Mouse (Mus musculus) lung, postnatal 0 days (tissue): Measurements from ENCODE around the gene Gna13. TPM values are rescaled to one million over a fixed set of nuclear protein-coding genes. Genes with fewer than 3 reads are reported as not detected.

Experiments
- ATAC-seq: fragments of 200-750 bp; cut with Nextera tagmentation; 2 replicates; pipeline ENCODE4 v1.8.0; 2017; ENCODE audit warnings: moderate library complexity
- DNase-seq: peaks from one replicate; pipeline ENCODE4 v3.0.0-alpha.2; 2016; ENCODE audit warnings: low spot score
- H3K27ac ChIP-seq: fragments of 300-500 bp; sonication (generic); 2 replicates; pipeline ENCODE4 v1.5.1; 2014; ENCODE audit warnings: antibody characterized with exemption, mild to moderate bottlenecking, low read length, mixed read lengths
- H3K27me3 ChIP-seq: fragments of 300-500 bp; sonication (generic); replicated peaks from 2 replicates; pipeline ENCODE4 v1.6.1; 2014; ENCODE audit warnings: low read length, mixed read lengths; ENCODE audit not compliant: insufficient read depth
- H3K36me3 ChIP-seq: fragments of 300-500 bp; sonication (generic); 2 replicates; pipeline ENCODE4 v1.6.1; 2014; ENCODE audit warnings: low read length, mixed read lengths; ENCODE audit not compliant: insufficient read depth
- H3K4me1 ChIP-seq: fragments of 300-500 bp; sonication (generic); 2 replicates; pipeline ENCODE4 v1.6.1; 2014; ENCODE audit warnings: antibody characterized with exemption, low read depth, low read length, mixed read lengths; ENCODE audit not compliant: insufficient read depth
- H3K4me2 ChIP-seq: fragments of 300-500 bp; sonication (generic); replicated peaks from 2 replicates; pipeline ENCODE4 v1.6.1; 2014; ENCODE audit warnings: low read depth, mild to moderate bottlenecking, low read length, moderate library complexity, mixed read lengths
- H3K4me3 ChIP-seq: fragments of 300-500 bp; sonication (generic); 2 replicates; pipeline ENCODE4 v1.5.1; 2014; ENCODE audit warnings: low read depth, low read length
- H3K9ac ChIP-seq: fragments of 300-500 bp; sonication (generic); replicated peaks from 2 replicates; pipeline ENCODE4 v1.6.1; 2014; ENCODE audit warnings: low read depth, mild to moderate bottlenecking
- H3K9me3 ChIP-seq: fragments of 300-500 bp; sonication (generic); 2 replicates; pipeline ENCODE4 v1.6.1; 2016; ENCODE audit warnings: low read length, mixed read lengths
- CTCF ChIP-seq: IDR thresholded peaks from 2 replicates; pipeline ENCODE4 v1.5.1; 2016; ENCODE audit warnings: antibody characterized with exemption, mild to moderate bottlenecking
- EP300 ChIP-seq: IDR thresholded peaks from 2 replicates; pipeline ENCODE4 v1.6.1; 2016; ENCODE audit warnings: antibody characterized with exemption, mild to moderate bottlenecking, control low read depth
- WGBS: fragments of 180-500 bp; shearing (Covaris S2); extraction: QIAGEN DNeasy Blood & Tissue Kit; methylation state at CpG from one replicate; pipeline ENCODE4 v1.1.7; 2014; 5-methylcytosine and 5-hydroxymethylcytosine counted together
- polyA plus RNA-seq: library from polyadenylated mRNA; unstranded; fragments of >200 nt; fragmentation: Nextera tagmentation; extraction: Ambion mirVana; gene quantifications from 2 replicates; pipeline ENCODE4 v1.2.1, GENCODE M21; 2015

The Gna13 gene
- polyA plus RNA-seq, 1 experiment from 2014 or later, result 69.7 TPM

GRCm38 (mm10) chr11:109426272-109426586 is 63.6 kb downstream of the Gna13 start:
- 0% methylated on average over 11 of the region's 11 CpGs for WGBS
- TF ChIP-seq EP300 (no peak), CTCF (no peak)
- H3K27ac ChIP-seq, result peak overlapping the region; percentile 85
- H3K9me3 ChIP-seq, result no peaks in the 10 kb centered on the region
- peaks cover 7% of the 10 kb centered on the region; the same call in 1 of the 2 replicates for H3K36me3 ChIP-seq
- DNase-seq, result no peak
- H3K9ac ChIP-seq, result peak overlapping the region; percentile 45
- peak overlapping the region; percentile 46 for H3K4me3 ChIP-seq
- no peaks in the 10 kb centered on the region for H3K27me3 ChIP-seq
- 0 out of 2 replicates have a peak, but pooled peaks cover 4% of the 10 kb centered on the region for H3K4me1 ChIP-seq
- no peak for ATAC-seq
- H3K4me2 ChIP-seq, result peak overlapping the region; percentile 70

GRCm38 (mm10) chr11:109427353-109427752 is 64.7 kb downstream of the Gna13 start:
- 96% methylated on average over 5 of the region's 5 CpGs for WGBS

GRCm38 (mm10) chr11:109434233-109434798 is 71.7 kb downstream of the Gna13 start:
- H3K9me3 ChIP-seq, result no peaks in the 10 kb centered on the region
- peaks cover 20% of the 10 kb centered on the region for H3K36me3 ChIP-seq
- TF ChIP-seq EP300 (no peak), CTCF (no peak)
- H3K27me3 ChIP-seq, result no peaks in the 10 kb centered on the region
- H3K9ac ChIP-seq, result no peak overlapping the region
- H3K4me1 ChIP-seq, result no peaks in the 10 kb centered on the region
- WGBS, result 87% methylated on average over 16 of the region's 16 CpGs
- DNase-seq, result no peak
- H3K27ac ChIP-seq, result no peak overlapping the region
- no peak overlapping the region for H3K4me3 ChIP-seq
- no peak overlapping the region for H3K4me2 ChIP-seq
- no peak for ATAC-seq

More at GRCm38 (mm10) chr11:109427353-109427752, 64.7 kb downstream of the Gna13 start:
- H3K27me3 ChIP-seq, result no peaks in the 10 kb centered on the region
- H3K36me3 ChIP-seq, result peaks cover 7% of the 10 kb centered on the region; the same call in 1 of the 2 replicates
- H3K4me1 ChIP-seq, result 0 out of 2 replicates have a peak, but pooled peaks cover 4% of the 10 kb centered on the region
- H3K9ac ChIP-seq, result no peak overlapping the region
- no peaks in the 10 kb centered on the region for H3K9me3 ChIP-seq
- DNase-seq, result no peak
- no peak overlapping the region for H3K4me3 ChIP-seq
- H3K4me2 ChIP-seq, result no peak overlapping the region
- H3K27ac ChIP-seq, result no peak overlapping the region
- ATAC-seq, result no peak
- no peak for TF ChIP-seq CTCF
- no peak for TF ChIP-seq EP300

- Histone ChIP-seq H3K4me3 (no peak overlapping the region), H3K4me2 (no peak overlapping the region), H3K27ac (no peak overlapping the region), H3K9me3 (no peaks in the 10 kb centered on the region), H3K36me3 (peaks cover 13% of the 10 kb centered on the region), H3K4me1 (no peaks in the 10 kb centered on the region), H3K27me3 (no peaks in the 10 kb centered on the region), H3K9ac (no peak overlapping the region)
- 54% methylated on average over 7 of the region's 8 CpGs for WGBS
- no peak for TF ChIP-seq CTCF
- DNase-seq (no peak), ATAC-seq (no peak)
Observed at GRCm38 (mm10) chr11:109436889-109437288, 74.3 kb downstream of the Gna13 start.

- Histone ChIP-seq H3K4me1 (no peaks in the 10 kb centered on the region), H3K36me3 (peaks cover 8% of the 10 kb centered on the region; the same call in 1 of the 2 replicates), H3K9ac (no peak overlapping the region; the same call in 1 of the 2 replicates), H3K4me2 (peak overlapping the region; percentile 85), H3K4me3 (0 out of 2 replicates have a peak overlapping the region, but pooled peaks have one; percentile 55), H3K9me3 (no peaks in the 10 kb centered on the region), H3K27me3 (no peaks in the 10 kb centered on the region), H3K27ac (peak overlapping the region; percentile 69)
- TF ChIP-seq EP300, result no peak
- TF ChIP-seq CTCF, result no peak
- peak; percentile 11 for DNase-seq
- WGBS, result 5% methylated on average over 5 of the region's 5 CpGs
- ATAC-seq, result peak; percentile 25
Observed at GRCm38 (mm10) chr11:109439209-109439608, 76.6 kb downstream of the Gna13 start.

GRCm38 (mm10) chr11:109439829-109440340 is 77.3 kb downstream of the Gna13 start:
- H3K27ac ChIP-seq, result peak overlapping the region; percentile 69
- peak; percentile 95 for DNase-seq
- WGBS, result under 1% methylated on average over 32 of the region's 32 CpGs
- peak overlapping the region; percentile 55 for H3K4me3 ChIP-seq
- no peaks in the 10 kb centered on the region for H3K9me3 ChIP-seq
- H3K36me3 ChIP-seq, result peaks cover 5% of the 10 kb centered on the region; the same call in 1 of the 2 replicates
- no peaks in the 10 kb centered on the region for H3K4me1 ChIP-seq
- no peaks in the 10 kb centered on the region for H3K27me3 ChIP-seq
- no peak for TF ChIP-seq EP300
- peak; percentile 45 for TF ChIP-seq CTCF
- peak; percentile 90 for ATAC-seq
- peak overlapping the region; percentile 85 for H3K4me2 ChIP-seq
- H3K9ac ChIP-seq, result peak overlapping the region; percentile 54
